Mouse (Mus musculus): Measurements from ENCODE around the gene Cul4a. TPM values are rescaled to one million over a fixed set of nuclear protein-coding genes. Genes with fewer than 3 reads are reported as not detected.

Cul4a gene
- total and polyA plus RNA-seq, 3 experiments, result 35.0 to 76.0 (median 68.5) TPM

GRCm38 (mm10) chr8:13177173-13177852, 71.9 kb downstream of the Cul4a start:
- H3K9ac ChIP-seq (ENCODE audit: low read depth, low read length), result no peak overlapping the region
- H3K27me3 ChIP-seq (ENCODE audit: control insufficient read depth, insufficient read depth, low read length), result no peaks in the 10 kb centered on the region
- no peak overlapping the region for H3K4me3 ChIP-seq
- no peaks in the 10 kb centered on the region for H3K79me2 ChIP-seq (replicated peaks; ENCODE audit: control insufficient read depth, insufficient read depth, low read length)
- H3K4me1 ChIP-seq (ENCODE audit: control insufficient read depth, insufficient read depth, low read length), result no peaks in the 10 kb centered on the region; the same call in 1 of the 2 replicates
- DNase-seq, result no peak
- WGBS, result 90% methylated on average over 7 of the region's 7 CpGs
- H3K27ac ChIP-seq, result no peak overlapping the region
- H3K36me3 ChIP-seq (ENCODE audit: control insufficient read depth, insufficient read depth, low read length), result no peaks in the 10 kb centered on the region
- TF ChIP-seq POLR2A (IDR thresholded peaks at IDR 0.05; ENCODE audit: insufficient read depth, low read depth, low read length), result no peak
- no peak for TF ChIP-seq EP300 (IDR thresholded peaks at IDR 0.05; ENCODE audit: insufficient read depth, low read depth, low read length)
- TF ChIP-seq CTCF (IDR thresholded peaks at IDR 0.05), result no peak
- intact Hi-C loops (cut with DNase I), result no loop called here

GRCm38 (mm10) chr8:13178137-13178536, 72.7 kb downstream of the Cul4a start:
- intact Hi-C loops (cut with DNase I), result no loop called here
- Histone ChIP-seq H3K27me3 (ENCODE audit: control insufficient read depth, insufficient read depth, low read length) (no peaks in the 10 kb centered on the region), H3K4me3 (no peak overlapping the region), H3K27ac (no peak overlapping the region), H3K4me1 (ENCODE audit: control insufficient read depth, insufficient read depth, low read length) (no peaks in the 10 kb centered on the region; the same call in 1 of the 2 replicates), H3K36me3 (ENCODE audit: control insufficient read depth, insufficient read depth, low read length) (no peaks in the 10 kb centered on the region), H3K79me2 (replicated peaks; ENCODE audit: control insufficient read depth, insufficient read depth, low read length) (no peaks in the 10 kb centered on the region), H3K9ac (ENCODE audit: low read depth, low read length) (no peak overlapping the region)
- no peak for DNase-seq
- WGBS, result 91% methylated on average over 5 of the region's 5 CpGs
- no peak for TF ChIP-seq EP300 (IDR thresholded peaks at IDR 0.05; ENCODE audit: insufficient read depth, low read depth, low read length)
- no peak for TF ChIP-seq POLR2A (IDR thresholded peaks at IDR 0.05; ENCODE audit: insufficient read depth, low read depth, low read length)
- no peak for TF ChIP-seq CTCF (IDR thresholded peaks at IDR 0.05)

- Histone ChIP-seq H3K27me3 (ENCODE audit: control insufficient read depth, insufficient read depth, low read length) (no peaks in the 10 kb centered on the region), H3K27ac (no peak overlapping the region), H3K79me2 (replicated peaks; ENCODE audit: control insufficient read depth, insufficient read depth, low read length) (no peaks in the 10 kb centered on the region), H3K4me3 (no peak overlapping the region), H3K36me3 (ENCODE audit: control insufficient read depth, insufficient read depth, low read length) (no peaks in the 10 kb centered on the region), H3K9ac (ENCODE audit: low read depth, low read length) (no peak overlapping the region), H3K4me1 (ENCODE audit: control insufficient read depth, insufficient read depth, low read length) (no peaks in the 10 kb centered on the region; the same call in 1 of the 2 replicates)
- DNase-seq, result no peak
- intact Hi-C loops (cut with DNase I), result no loop called here
- TF ChIP-seq EP300 (IDR thresholded peaks at IDR 0.05; ENCODE audit: insufficient read depth, low read depth, low read length) (no peak), POLR2A (IDR thresholded peaks at IDR 0.05; ENCODE audit: insufficient read depth, low read depth, low read length) (no peak), CTCF (IDR thresholded peaks at IDR 0.05) (no peak)
- 64% methylated on average over 6 of the region's 6 CpGs for WGBS
Observed at GRCm38 (mm10) chr8:13179482-13179881, 74.1 kb downstream of the Cul4a start.

- no peak overlapping the region for H3K9ac ChIP-seq (ENCODE audit: low read depth, low read length)
- H3K27me3 ChIP-seq (ENCODE audit: control insufficient read depth, insufficient read depth, low read length), result no peaks in the 10 kb centered on the region
- H3K27ac ChIP-seq, result no peak overlapping the region
- WGBS, result 46% methylated on average over 7 of the region's 7 CpGs
- no peaks in the 10 kb centered on the region for H3K36me3 ChIP-seq (ENCODE audit: control insufficient read depth, insufficient read depth, low read length)
- no peaks in the 10 kb centered on the region for H3K79me2 ChIP-seq (replicated peaks; ENCODE audit: control insufficient read depth, insufficient read depth, low read length)
- H3K4me3 ChIP-seq, result no peak overlapping the region
- TF ChIP-seq EP300 (IDR thresholded peaks at IDR 0.05; ENCODE audit: insufficient read depth, low read depth, low read length) (no peak), CTCF (IDR thresholded peaks at IDR 0.05) (no peak), POLR2A (IDR thresholded peaks at IDR 0.05; ENCODE audit: insufficient read depth, low read depth, low read length) (no peak)
- no peaks in the 10 kb centered on the region; the same call in 1 of the 2 replicates for H3K4me1 ChIP-seq (ENCODE audit: control insufficient read depth, insufficient read depth, low read length)
- DNase-seq, result no peak
- intact Hi-C loops (cut with DNase I), result no loop called here
Observed at GRCm38 (mm10) chr8:13179948-13180347, 74.5 kb downstream of the Cul4a start.

GRCm38 (mm10) chr8:13180408-13180807, 75.0 kb downstream of the Cul4a start:
- no peak for TF ChIP-seq CTCF (IDR thresholded peaks at IDR 0.05)
- no peak for TF ChIP-seq POLR2A (IDR thresholded peaks at IDR 0.05; ENCODE audit: insufficient read depth, low read depth, low read length)
- TF ChIP-seq EP300 (IDR thresholded peaks at IDR 0.05; ENCODE audit: insufficient read depth, low read depth, low read length), result no peak
- Histone ChIP-seq H3K36me3 (ENCODE audit: control insufficient read depth, insufficient read depth, low read length) (no peaks in the 10 kb centered on the region), H3K27me3 (ENCODE audit: control insufficient read depth, insufficient read depth, low read length) (no peaks in the 10 kb centered on the region), H3K9ac (ENCODE audit: low read depth, low read length) (no peak overlapping the region), H3K4me3 (no peak overlapping the region), H3K4me1 (ENCODE audit: control insufficient read depth, insufficient read depth, low read length) (no peaks in the 10 kb centered on the region; the same call in 1 of the 2 replicates), H3K79me2 (replicated peaks; ENCODE audit: control insufficient read depth, insufficient read depth, low read length) (no peaks in the 10 kb centered on the region), H3K27ac (peak overlapping the region; percentile 55; the same call in 1 of the 2 replicates)
- 47% methylated on average over 9 of the region's 9 CpGs for WGBS
- no peak for DNase-seq
- intact Hi-C loops (cut with DNase I), result no loop called here

GRCm38 (mm10) chr8:13180911-13181690, 75.7 kb downstream of the Cul4a start:
- no peak for DNase-seq
- peak overlapping the region; percentile 55 for H3K27ac ChIP-seq
- H3K4me3 ChIP-seq, result no peak overlapping the region
- no peaks in the 10 kb centered on the region for H3K27me3 ChIP-seq (ENCODE audit: control insufficient read depth, insufficient read depth, low read length)
- H3K79me2 ChIP-seq (replicated peaks; ENCODE audit: control insufficient read depth, insufficient read depth, low read length), result no peaks in the 10 kb centered on the region
- no peaks in the 10 kb centered on the region for H3K36me3 ChIP-seq (ENCODE audit: control insufficient read depth, insufficient read depth, low read length)
- WGBS, result 41% methylated on average over 18 of the region's 18 CpGs
- intact Hi-C loops (cut with DNase I), result no loop called here
- H3K9ac ChIP-seq (ENCODE audit: low read depth, low read length), result no peak overlapping the region
- no peaks in the 10 kb centered on the region; the same call in 1 of the 2 replicates for H3K4me1 ChIP-seq (ENCODE audit: control insufficient read depth, insufficient read depth, low read length)
- no peak for TF ChIP-seq CTCF (IDR thresholded peaks at IDR 0.05)
- TF ChIP-seq EP300 (IDR thresholded peaks at IDR 0.05; ENCODE audit: insufficient read depth, low read depth, low read length), result no peak
- TF ChIP-seq POLR2A (IDR thresholded peaks at IDR 0.05; ENCODE audit: insufficient read depth, low read depth, low read length), result no peak

Measured in heart, adult 2 months (tissue).